Mouse (Mus musculus) testis, adult 2 months (tissue): ENCODE measurements around the gene Hist1h2bc. TPM values are rescaled to one million over a fixed set of nuclear protein-coding genes. Genes with fewer than 3 reads are reported as not detected.

Experiments
- H3K27ac ChIP-seq: fragments of 200-500 bp; 2 replicates; pipeline ENCODE4 v1.5.1; 2012; ENCODE audit warnings: low read depth, low read length; ENCODE audit not compliant: control insufficient read depth, insufficient read depth
- H3K27me3 ChIP-seq: fragments of 200-500 bp; 2 replicates; pipeline ENCODE4 v1.6.1; 2012; ENCODE audit warnings: mild to moderate bottlenecking, low read length, moderate library complexity; ENCODE audit not compliant: control insufficient read depth, insufficient read depth
- H3K36me3 ChIP-seq: fragments of 200-500 bp; 2 replicates; pipeline ENCODE4 v1.6.1; 2012; ENCODE audit warnings: mild to moderate bottlenecking, low read length; ENCODE audit not compliant: control insufficient read depth, insufficient read depth
- H3K4me1 ChIP-seq: fragments of 200-500 bp; 2 replicates; pipeline ENCODE4 v1.6.1; 2012; ENCODE audit warnings: low read length; ENCODE audit not compliant: control insufficient read depth, insufficient read depth
- H3K4me3 ChIP-seq: fragments of 200-500 bp; 2 replicates; pipeline ENCODE4 v1.5.1; 2012; ENCODE audit warnings: low read depth, mild to moderate bottlenecking, low read length, moderate library complexity, mixed read lengths; ENCODE audit not compliant: control insufficient read depth
- CTCF ChIP-seq: fragments of 200-500 bp; IDR thresholded peaks from 2 replicates; pipeline ENCODE4 v1.5.1; 2012; ENCODE audit warnings: low read depth, mild to moderate bottlenecking, inconsistent platforms, low read length, moderate library complexity; ENCODE audit not compliant: control insufficient read depth, insufficient read depth, insufficient replicate concordance
- POLR2A ChIP-seq: fragments of 200-500 bp; IDR thresholded peaks from 2 replicates; pipeline ENCODE4 v1.6.1; 2012; ENCODE audit warnings: low read depth, mild to moderate bottlenecking, inconsistent platforms, low read length, moderate library complexity; ENCODE audit not compliant: control insufficient read depth
- polyA plus RNA-seq: library from polyadenylated mRNA; depleted of rRNA; stranded (reverse); fragments of >200 nt; gene quantifications from 2 replicates; pipeline ENCODE4 v1.2.3, GENCODE M21; 2012

Hist1h2bc gene
- polyA plus RNA-seq, 1 experiment = 17.8 TPM

DNA sequence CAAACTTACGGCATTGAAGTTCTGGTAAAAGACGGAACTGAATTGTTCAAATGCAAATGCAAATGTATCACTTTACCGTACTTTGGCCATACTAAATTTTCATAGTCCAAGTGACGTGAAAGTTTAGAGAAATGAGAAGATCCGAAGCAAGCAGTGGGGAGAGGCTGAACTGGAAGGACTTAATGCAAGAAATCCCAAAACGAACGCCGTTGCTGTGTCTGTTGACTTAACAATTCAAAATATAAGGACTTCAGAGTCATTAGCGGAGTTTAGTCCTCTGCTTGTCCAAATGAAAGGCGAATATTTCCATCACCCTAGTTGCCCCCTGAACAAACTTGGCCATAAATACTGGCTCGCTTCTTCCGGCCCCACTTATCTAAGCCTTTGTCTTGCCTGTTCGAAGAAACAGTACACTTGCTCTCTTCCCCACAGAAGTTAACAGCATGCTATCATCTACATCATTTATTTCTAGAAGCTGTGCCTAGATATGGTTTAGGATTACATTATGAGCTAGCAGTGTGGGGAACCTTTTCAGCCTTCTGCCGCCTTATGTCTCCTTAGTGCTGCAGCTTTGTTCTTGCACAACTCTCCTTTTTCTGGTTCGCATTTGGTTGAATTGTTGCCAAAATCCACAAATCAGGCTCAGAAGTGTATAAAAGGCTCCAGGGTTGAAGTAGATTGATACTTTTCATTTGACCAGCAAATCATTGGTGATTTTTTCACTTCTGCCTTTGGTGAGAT is 1.3 kb downstream of the Hist1h2bc start:
- Histone ChIP-seq H3K36me3 (no peaks in the 10 kb centered on the region), H3K27me3 (no peaks in the 10 kb centered on the region), H3K27ac (peak overlapping the region; percentile 36), H3K4me3 (peak overlapping the region; percentile 49; the same call in 1 of the 2 replicates), H3K4me1 (peaks cover 4% of the 10 kb centered on the region; the same call in 1 of the 2 replicates)
- TF ChIP-seq POLR2A (no peak), CTCF (no peak)

GRCm38 (mm10) chr13:23685966-23686365 is 2.0 kb downstream of the Hist1h2bc start:
- H3K36me3 ChIP-seq = no peaks in the 10 kb centered on the region
- peaks cover 4% of the 10 kb centered on the region; the same call in 1 of the 2 replicates for H3K4me1 ChIP-seq
- H3K27ac ChIP-seq = no peak overlapping the region; the same call in 1 of the 2 replicates
- no peaks in the 10 kb centered on the region for H3K27me3 ChIP-seq
- no peak overlapping the region; the same call in 1 of the 2 replicates for H3K4me3 ChIP-seq
- TF ChIP-seq POLR2A (no peak), CTCF (no peak)

- Histone ChIP-seq H3K4me3 (no peak overlapping the region), H3K27me3 (no peaks in the 10 kb centered on the region), H3K4me1 (peaks cover 4% of the 10 kb centered on the region; the same call in 1 of the 2 replicates), H3K36me3 (no peaks in the 10 kb centered on the region), H3K27ac (no peak overlapping the region)
- TF ChIP-seq POLR2A = no peak
Observed at GRCm38 (mm10) chr13:23687181-23687580, 3.2 kb downstream of the Hist1h2bc start.

DNA sequence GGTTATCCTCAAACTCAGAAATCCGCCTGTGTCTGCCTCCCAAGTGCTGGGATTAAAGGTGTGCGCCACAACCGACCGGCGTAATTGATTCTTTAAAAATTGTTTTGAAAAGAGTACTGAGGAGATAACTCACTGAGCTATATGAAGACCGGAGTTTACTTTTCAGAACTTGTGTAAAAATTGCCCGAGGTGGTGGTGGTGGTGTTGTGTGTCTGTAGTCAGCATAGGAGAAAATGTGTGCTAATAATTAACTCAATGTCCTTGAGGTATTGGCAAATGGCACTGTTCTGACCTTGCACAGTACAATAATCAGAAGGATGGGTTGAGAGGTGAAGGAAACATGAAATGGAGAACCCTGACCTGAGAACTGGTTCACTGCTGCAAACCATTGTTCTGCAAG is 3.9 kb downstream of the Hist1h2bc start:
- Histone ChIP-seq H3K27me3 (no peaks in the 10 kb centered on the region), H3K36me3 (no peaks in the 10 kb centered on the region), H3K4me1 (peaks cover 1% of the 10 kb centered on the region; the same call in 1 of the 2 replicates), H3K4me3 (no peak overlapping the region), H3K27ac (no peak overlapping the region)
- TF ChIP-seq CTCF (no peak), POLR2A (no peak)

DNA sequence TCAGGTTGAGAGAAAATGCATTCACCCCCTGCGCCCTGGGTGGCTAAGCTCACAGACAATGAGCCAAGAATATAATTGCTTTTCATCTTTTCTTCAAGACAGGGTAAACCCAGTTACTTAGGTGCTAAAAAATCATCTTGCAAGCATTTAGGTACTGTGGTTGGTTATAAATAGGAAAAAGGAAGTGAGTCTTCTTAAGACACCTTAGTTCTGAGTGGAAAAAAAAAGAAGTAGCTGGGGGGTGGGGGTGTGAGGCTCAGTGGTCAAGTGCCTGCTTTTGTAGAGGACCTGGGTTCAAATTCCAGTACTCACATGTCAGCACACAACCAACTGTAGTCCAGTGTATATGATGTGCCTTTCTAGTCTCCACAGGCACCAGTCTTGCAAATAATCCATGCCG is 5.0 kb downstream of the Hist1h2bc start:
- H3K27me3 ChIP-seq = no peaks in the 10 kb centered on the region
- no peak for TF ChIP-seq POLR2A
- TF ChIP-seq CTCF = no peak
- no peaks in the 10 kb centered on the region for H3K36me3 ChIP-seq
- no peaks in the 10 kb centered on the region; the same call in 1 of the 2 replicates for H3K4me1 ChIP-seq
- H3K27ac ChIP-seq = no peak overlapping the region
- no peak overlapping the region for H3K4me3 ChIP-seq

- Histone ChIP-seq H3K36me3 (no peaks in the 10 kb centered on the region), H3K4me3 (no peak overlapping the region), H3K4me1 (no peaks in the 10 kb centered on the region; the same call in 1 of the 2 replicates), H3K27ac (no peak overlapping the region), H3K27me3 (no peaks in the 10 kb centered on the region)
- TF ChIP-seq CTCF (no peak), POLR2A (no peak)
Observed at GRCm38 (mm10) chr13:23689459-23689858, 5.5 kb downstream of the Hist1h2bc start.

DNA sequence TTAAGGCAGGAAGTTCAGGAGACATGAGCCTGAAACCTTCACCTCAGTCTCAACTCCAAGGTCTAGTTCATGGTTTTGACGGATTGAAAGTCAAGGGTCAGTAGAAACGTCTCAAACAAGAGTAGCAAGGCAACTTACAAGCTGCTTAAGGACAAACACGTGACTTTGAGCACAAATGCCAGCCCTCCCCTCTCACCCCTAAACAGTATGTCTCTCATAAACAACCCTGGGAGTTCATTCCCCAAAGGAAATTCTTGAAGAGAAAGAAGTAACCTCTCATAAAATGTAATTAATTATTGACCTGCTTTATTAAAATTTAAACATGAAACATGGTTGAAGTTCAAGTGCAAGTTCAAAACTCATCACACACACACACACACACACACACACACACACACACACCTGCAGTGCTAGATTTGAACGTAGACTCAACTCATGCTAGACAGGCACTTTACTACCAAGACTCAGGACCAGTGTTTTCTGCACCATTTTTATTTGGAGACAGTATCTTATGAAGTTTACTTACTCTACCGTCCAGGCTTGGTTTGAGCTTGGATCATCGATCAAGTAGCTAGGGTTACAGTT is 9.9 kb downstream of the Hist1h2bc start:
- Histone ChIP-seq H3K36me3 (no peaks in the 10 kb centered on the region), H3K4me1 (peaks cover 13% of the 10 kb centered on the region), H3K27ac (no peak overlapping the region), H3K27me3 (no peaks in the 10 kb centered on the region), H3K4me3 (no peak overlapping the region)
- TF ChIP-seq POLR2A = no peak
- no peak for TF ChIP-seq CTCF
